Mouse (Mus musculus): ENCODE measurements around the gene Ppm1n.

DNA sequence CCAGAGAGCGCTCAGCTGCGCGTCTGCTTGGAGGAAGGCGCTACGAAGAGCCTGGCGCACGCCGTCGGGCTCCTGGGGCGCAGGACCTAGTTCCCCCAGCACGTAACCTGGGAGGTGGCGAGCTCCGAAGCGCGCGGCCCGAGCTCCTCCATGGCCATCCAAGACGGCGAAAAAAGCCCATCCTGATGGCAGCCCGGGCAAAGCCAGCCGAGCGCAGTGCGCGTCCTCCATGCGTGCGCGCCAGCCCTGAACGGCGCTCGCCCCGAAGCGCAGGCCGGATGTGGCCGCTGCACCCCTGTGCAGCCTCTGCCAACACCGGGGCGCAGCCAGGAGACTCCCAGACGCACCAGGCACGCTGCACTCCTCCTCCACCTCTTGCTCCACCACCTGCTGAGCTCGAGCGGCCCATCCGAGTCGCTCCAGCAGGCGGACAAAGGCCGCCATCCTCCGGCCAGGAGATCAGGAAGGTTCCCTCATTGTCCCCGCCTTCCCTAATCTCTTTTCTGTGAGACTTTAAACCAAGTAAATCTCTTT is at the start of gene Ppm1n:
- no peak for TF ChIP-seq POLR2AphosphoS5 (IDR thresholded peaks at IDR 0.05; ENCODE audit: borderline replicate concordance, low read depth, low read length)
- TF ChIP-seq CTCF (IDR thresholded peaks at IDR 0.05 in 2 of 3, conservative IDR thresholded peaks at IDR 0.05 in 1 of 3; ENCODE audit: control insufficient read depth in 1 of 3, insufficient read depth in 1 of 3, low read depth in 2 of 3, low read length in 3 of 3, poor library complexity in 1 of 3, severe bottlenecking in 1 of 3) = no peak
- TF ChIP-seq MAX (IDR thresholded peaks at IDR 0.05; ENCODE audit: low read length) = no peak
- TF ChIP-seq POLR2A (IDR thresholded peaks at IDR 0.05; ENCODE audit: control insufficient read depth in 1 of 2, insufficient read depth in 1 of 2, low read depth in 1 of 2, low read length in 2 of 2, poor library complexity in 1 of 2) = 0 out of 4 replicates have a peak, but pooled peaks of 1 of the 2 experiments have one; percentile 23
- no peak for TF ChIP-seq CHD2 (IDR thresholded peaks at IDR 0.05; ENCODE audit: low read length)
- no peak for TF ChIP-seq GATA1 (IDR thresholded peaks at IDR 0.05; ENCODE audit: low read depth, low read length)
- TF ChIP-seq RAD21 (IDR thresholded peaks at IDR 0.05; ENCODE audit: low read depth, low read length) = no peak
- no peak for TF ChIP-seq BHLHE40 (IDR thresholded peaks at IDR 0.05; ENCODE audit: borderline replicate concordance, low read depth, low read length)
- TF ChIP-seq ZKSCAN1 (IDR thresholded peaks at IDR 0.05; ENCODE audit: low read depth, low read length) = no peak
- no peak for TF ChIP-seq POLR2AphosphoS2 (IDR thresholded peaks at IDR 0.05; ENCODE audit: low read length)

All from MEL (cell line).